ENCODE assay signal across 8 mouse cellular contexts in genomic region chr11:79339234-79339807, GRCm38 (mm10). TPM values are rescaled to one million over a fixed set of nuclear protein-coding genes. Genes with fewer than 3 reads are reported as not detected.
DNase-seq lines count a peak whose midpoint lies in the region; ATAC-seq lines count a peak whose summit lies in the region.

TSS of gene Nf1 (plus strand) at chr11:79339693.

- no peaks in the 10 kb centered on the region for H3K27me3 ChIP-seq in hindbrain, embryonic 12.5 days

- H3K27ac ChIP-seq in hindbrain, embryonic 12.5 days = peak within 1 kb of the TSS; percentile 97

- H3K4me2 ChIP-seq in hindbrain, embryonic 12.5 days (replicated peaks) = peak within 1 kb of the TSS; percentile 81

- ATAC-seq in hindbrain, embryonic 12.5 days (ENCODE audit: low FRiP score) = peak; percentile 96

- H3K4me1 ChIP-seq in hindbrain, embryonic 12.5 days = peaks cover 15% of the 10 kb centered on the region

- 0 out of 2 replicates have a peak, but pooled peaks cover 3% of the 10 kb centered on the region for H3K36me3 ChIP-seq in hindbrain, embryonic 12.5 days

- under 1% methylated on average over 46 of the region's 49 CpGs for WGBS in hindbrain, embryonic 12.5 days

- H3K9ac ChIP-seq in hindbrain, embryonic 12.5 days = peak within 1 kb of the TSS; percentile 99

- peak within 1 kb of the TSS; percentile 99 for H3K4me3 ChIP-seq in hindbrain, embryonic 12.5 days

- DNase-seq in Muller cell, postnatal 12 days (ENCODE audit: inconsistent ontology term) = peak; percentile 99
- peak; percentile 96 for DNase-seq in cerebellum, adult 9-11 months
- DNase-seq in frontal cortex, postnatal 10 days (ENCODE audit: low spot score in 2 of 2) = peak; percentile 93 to 94
- peak; percentile 95 to 97 for DNase-seq in layer of hippocampus, postnatal 14 days (ENCODE audit: low spot score in 2 of 2)
- peak; percentile 96 for DNase-seq in lung, postnatal 14 days
- DNase-seq in retina, adult 2 months (ENCODE audit: low read depth, low spot score) = peak; percentile 91
- peak; percentile 81 to 82 for DNase-seq in thymus, postnatal 36 days

- H3K9me3 ChIP-seq in hindbrain, embryonic 12.5 days (replicated peaks) = no peaks in the 10 kb centered on the region

RNA-seq across cellular contexts. Expression of gene Nf1, which starts in this region (rescaled TPM):
- 8.9 and 9.5 TPM in 2 replicates for polyA plus RNA-seq in hindbrain, embryonic 12.5 days (2016; fragmentation: Nextera tagmentation; extraction: Ambion mirVana)
- total RNA-seq in layer of hippocampus, postnatal 14 days (2021) = 100 to 1,000 TPM; 111 to 119 TPM

Comparison
In these comparisons a context has a peak if more than half of its experiments do, and no peak if none do; other contexts are left out.
1. Peak in every context shown above with its lines: DNase-seq, ATAC-seq, H3K4me3 ChIP-seq and H3K27ac ChIP-seq.